Mouse (Mus musculus) cortical plate, adult 2 months (tissue): Measurements from ENCODE around the gene Zxdb.
"Not testable (repeated sequence)": the region's sequence is repeated elsewhere in the genome, so short reads cannot be mapped to it uniquely, and the experiment has no call there.

Experiments used
- CTCF ChIP-seq: fragments of 200-500 bp; IDR thresholded peaks from 2 replicates; pipeline ENCODE4 v1.5.1; 2011; ENCODE audit warnings: mild to moderate bottlenecking, control low read depth, low read length; ENCODE audit not compliant: insufficient read depth; ENCODE audit errors: extremely low read depth
- POLR2A ChIP-seq: fragments of 200-500 bp; IDR thresholded peaks from 2 replicates; pipeline ENCODE4 v1.6.1; 2011; ENCODE audit warnings: mild to moderate bottlenecking, low read length, control low read depth; ENCODE audit not compliant: insufficient read depth; ENCODE audit errors: extremely low read depth

GRCm38 (mm10) chrX:94724972-94725569 is 702 bp downstream of the Zxdb start:
- TF ChIP-seq POLR2A, CTCF: not testable (repeated sequence)
